Mouse (Mus musculus) activated CD4-positive, CD25-positive, alpha-beta regulatory T cell (primary cell): ENCODE measurements around the gene Plce1. TPM values are rescaled to one million over a fixed set of nuclear protein-coding genes. Genes with fewer than 3 reads are reported as not detected.

Experiments
- polyA plus RNA-seq, 2 experiments: library from polyadenylated mRNA; unstranded; fragments of 100-300 nt; shearing (Covaris generic); gene quantifications; one replicate each; pipeline ENCODE4 v1.2.1; 2017

Plce1 gene
- polyA plus RNA-seq: under 1 TPM in 1 of 2 experiments, not detected in 1; 0.50 TPM

DNA sequence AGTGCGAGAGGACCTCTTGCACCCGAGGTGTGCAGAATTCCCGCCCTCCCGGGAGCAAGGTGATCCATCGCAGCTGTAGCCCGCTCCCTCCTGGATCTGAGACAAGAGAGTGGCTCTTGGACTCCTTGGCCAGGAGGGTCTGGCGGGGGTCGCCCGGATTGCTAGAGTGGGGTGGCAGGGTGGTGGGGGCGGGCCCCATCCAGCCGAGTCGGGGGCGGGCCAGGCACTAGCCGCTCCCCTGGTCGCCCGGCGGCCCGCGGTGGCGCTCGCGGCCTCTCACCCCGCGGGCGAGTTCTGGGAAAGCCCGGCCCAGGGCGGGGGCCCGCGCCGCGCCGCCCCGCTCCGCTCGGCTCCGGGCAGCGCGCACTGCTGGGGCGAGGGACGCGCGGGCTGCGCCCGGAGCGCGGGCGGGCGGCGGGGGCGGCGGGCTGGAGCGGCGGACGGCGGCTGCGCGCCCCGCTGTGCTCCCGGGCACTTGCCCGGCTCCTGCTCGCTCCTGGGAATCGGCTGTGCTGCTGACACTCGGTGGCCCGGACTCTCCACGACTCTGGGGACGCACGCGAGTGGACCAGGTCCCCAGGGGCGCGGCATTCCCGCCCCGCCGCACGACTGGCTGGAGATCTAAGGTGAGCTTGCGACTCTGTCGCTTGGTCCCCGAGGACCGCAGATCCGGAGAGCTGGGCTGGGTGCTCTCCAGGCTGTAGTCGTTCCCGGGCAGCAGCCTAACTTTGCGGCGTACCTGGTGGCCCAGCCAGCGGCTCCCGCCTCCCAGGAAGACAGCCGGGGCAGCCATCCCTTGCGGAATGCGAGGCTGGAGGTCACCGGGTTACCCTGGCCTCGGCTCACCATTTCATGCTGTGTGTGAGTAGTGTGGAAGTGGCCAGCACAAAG, at the start of gene Plce1:
Plce1 (plus strand) TSS at position 379 of the 891 bp plus-strand sequence.

DNA sequence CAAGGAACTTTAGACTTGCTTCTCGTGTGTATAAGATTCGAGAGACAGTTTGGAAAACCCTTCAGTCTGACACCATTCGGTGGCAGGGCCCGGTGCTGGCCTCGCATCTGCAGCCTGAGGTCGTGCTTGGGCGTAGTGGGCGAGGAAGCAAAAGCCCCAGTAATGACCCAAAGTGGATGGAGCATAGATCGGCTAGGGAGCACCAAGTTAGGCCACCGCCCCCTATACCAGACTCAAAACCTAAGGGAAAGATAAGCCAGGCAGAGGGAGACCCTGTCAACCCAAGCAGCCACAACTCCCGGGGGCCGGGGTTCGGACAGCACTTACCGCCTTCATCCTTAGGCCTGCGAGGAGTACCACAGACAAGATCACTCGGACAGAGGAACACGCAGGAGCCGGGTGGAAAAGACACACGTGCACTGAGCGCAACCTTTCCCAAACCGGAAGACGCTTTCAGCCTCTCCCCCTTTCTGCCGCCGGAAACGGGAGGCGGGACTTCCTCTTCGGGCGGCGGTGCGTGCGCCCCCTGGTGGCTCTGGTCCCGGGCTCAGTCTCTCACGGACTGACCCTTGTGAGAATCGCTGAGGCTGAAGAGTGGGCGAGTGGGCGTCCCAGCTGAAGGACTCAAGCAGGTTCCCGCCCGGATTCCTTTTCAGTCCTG, 338.0 kb downstream of the Plce1 start, which contains the start of gene Noc3l:
Noc3l (minus strand) TSS at position 472 of the 661 bp plus-strand sequence.

Other genes with a start within 250 kb of the Plce1 start
- under 1 TPM in 1 of 2 experiments, not detected in 1; 0.63 TPM for gene Lgi1, start 216.6 kb upstream of the Plce1 start, polyA plus RNA-seq
- gene Slc35g1, start 85.1 kb upstream of the Plce1 start, polyA plus RNA-seq: 10 to 100 TPM; 18.5 to 42.2 TPM